Mouse (Mus musculus): ENCODE measurements around the gene Crhbp. TPM values are rescaled to one million over a fixed set of nuclear protein-coding genes. Genes with fewer than 3 reads are reported as not detected.

Gene Crhbp
- polyA plus RNA-seq, 1 experiment from 2014 or later: 8.8 TPM

DNA sequence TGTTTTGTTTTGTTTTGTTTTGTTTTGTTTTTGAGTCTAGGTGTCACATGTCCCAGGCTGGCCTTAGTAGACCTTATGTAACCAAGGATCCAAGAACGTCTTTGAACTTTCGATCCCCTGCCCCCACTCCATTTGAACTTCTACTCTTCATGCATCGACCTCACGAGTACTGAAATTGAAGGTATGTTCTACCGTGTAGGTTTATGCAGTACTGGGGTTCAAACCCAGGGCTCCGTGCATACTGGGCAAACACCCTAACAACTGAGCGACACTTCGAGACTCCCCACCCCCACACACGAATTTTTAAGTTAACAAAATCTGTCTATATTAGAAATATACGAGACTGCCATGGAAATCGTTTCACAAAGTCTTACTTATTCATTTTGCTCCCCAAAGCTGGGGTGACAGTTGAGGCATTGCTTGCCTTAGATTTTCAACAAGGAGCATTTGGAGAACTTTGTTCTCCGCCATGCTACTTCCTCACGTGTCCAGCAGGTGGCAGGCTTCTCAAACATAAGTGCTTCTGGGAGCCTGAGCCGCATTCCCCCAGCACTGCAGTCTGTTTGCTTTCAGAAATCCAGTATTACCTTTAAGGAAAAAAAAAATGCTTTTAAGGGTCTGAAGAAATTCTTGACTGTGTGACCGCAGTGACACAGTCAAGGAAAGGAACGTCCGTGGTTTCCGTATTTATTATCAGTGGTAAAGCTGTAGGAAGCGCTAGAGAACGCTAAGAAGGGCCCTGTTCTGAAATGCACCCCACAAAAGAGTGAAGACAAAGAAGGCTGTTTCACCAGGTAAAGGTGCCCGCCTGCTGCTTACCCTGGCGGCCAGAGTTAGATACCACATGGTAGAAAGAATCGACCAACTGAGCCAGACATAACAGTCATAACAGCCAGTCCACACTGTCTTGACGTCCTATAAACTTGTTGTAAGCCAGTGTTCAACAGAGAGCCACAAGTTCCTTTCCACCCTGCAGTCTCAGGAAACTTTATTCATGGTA, 54.6 kb downstream of the Crhbp start:
- Histone ChIP-seq H3K27ac (ENCODE audit: low read depth, low read length) (no peak overlapping the region), H3K9ac (replicated peaks; ENCODE audit: low read depth, low read length) (no peak overlapping the region), H3K9me3 (ENCODE audit: control insufficient read depth, low read length) (no peaks in the 10 kb centered on the region), H3K4me2 (ENCODE audit: low read depth, low read length) (0 out of 2 replicates have a peak overlapping the region, but pooled peaks have one; percentile 1), H3K4me3 (ENCODE audit: low read depth, low read length) (no peak overlapping the region), H3K27me3 (ENCODE audit: control insufficient read depth, insufficient read depth, low read length) (no peaks in the 10 kb centered on the region), H3K4me1 (ENCODE audit: control insufficient read depth, insufficient read depth, low read length) (no peaks in the 10 kb centered on the region), H3K36me3 (ENCODE audit: control insufficient read depth, insufficient read depth, low read length) (no peaks in the 10 kb centered on the region)
- 35% methylated on average over 24 of the region's 24 CpGs for WGBS
- peak; percentile 75 for ATAC-seq (ENCODE audit: low read depth)

DNA sequence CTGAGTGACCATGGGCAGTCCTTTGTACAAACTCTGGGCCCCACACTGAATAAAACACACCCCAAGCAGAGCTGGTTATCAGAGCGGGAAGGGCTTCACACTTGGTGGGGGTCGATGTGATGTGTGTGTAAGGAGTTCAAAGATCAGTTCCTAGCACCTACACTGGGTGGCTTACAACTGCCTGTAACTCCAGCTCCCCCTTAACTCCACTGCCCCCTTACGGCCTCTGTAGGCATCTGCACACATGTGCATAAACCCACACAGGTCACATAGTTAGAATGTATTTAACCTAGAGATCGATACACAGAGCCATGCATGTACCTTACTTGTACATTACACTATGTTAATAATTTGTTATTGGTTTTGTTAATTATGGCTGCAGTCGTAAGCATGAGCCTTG, 56.5 kb downstream of the Crhbp start:
- ATAC-seq (ENCODE audit: low read depth): no peak

DNA sequence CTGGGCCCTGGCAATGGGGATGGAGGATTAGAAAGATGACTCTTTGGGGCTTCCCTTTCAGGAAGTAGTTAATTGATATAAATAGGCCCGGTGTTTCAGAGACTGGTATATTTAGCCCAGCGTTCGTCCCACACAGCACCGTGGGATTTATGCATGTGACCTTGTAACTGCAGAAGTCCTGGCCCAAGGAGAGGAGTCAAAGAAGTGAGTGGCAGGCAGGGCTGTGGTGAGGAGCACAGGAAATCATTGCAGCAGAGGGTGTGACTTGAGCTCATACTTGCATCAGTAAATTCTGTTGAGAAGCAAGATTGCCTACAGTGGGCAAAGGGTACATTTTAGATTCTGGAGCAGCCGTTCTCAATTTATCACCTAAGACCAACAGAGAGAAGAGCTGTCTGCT, 62.3 kb downstream of the Crhbp start:
- Histone ChIP-seq H3K9me3 (ENCODE audit: control insufficient read depth, low read length) (no peaks in the 10 kb centered on the region), H3K27me3 (ENCODE audit: control insufficient read depth, insufficient read depth, low read length) (no peaks in the 10 kb centered on the region), H3K4me2 (ENCODE audit: low read depth, low read length) (no peak overlapping the region), H3K36me3 (ENCODE audit: control insufficient read depth, insufficient read depth, low read length) (no peaks in the 10 kb centered on the region), H3K4me3 (ENCODE audit: low read depth, low read length) (no peak overlapping the region), H3K9ac (replicated peaks; ENCODE audit: low read depth, low read length) (no peak overlapping the region), H3K27ac (ENCODE audit: low read depth, low read length) (no peak overlapping the region), H3K4me1 (ENCODE audit: control insufficient read depth, insufficient read depth, low read length) (no peaks in the 10 kb centered on the region)
- WGBS: 85% methylated on average over 5 of the region's 5 CpGs
- ATAC-seq (ENCODE audit: low read depth): no peak

More for the DNA sequence above, 56.5 kb downstream of the Crhbp start:
- Histone ChIP-seq H3K4me2 (ENCODE audit: low read depth, low read length) (no peak overlapping the region), H3K27ac (ENCODE audit: low read depth, low read length) (no peak overlapping the region), H3K9ac (replicated peaks; ENCODE audit: low read depth, low read length) (no peak overlapping the region), H3K4me3 (ENCODE audit: low read depth, low read length) (no peak overlapping the region), H3K36me3 (ENCODE audit: control insufficient read depth, insufficient read depth, low read length) (no peaks in the 10 kb centered on the region), H3K27me3 (ENCODE audit: control insufficient read depth, insufficient read depth, low read length) (no peaks in the 10 kb centered on the region), H3K4me1 (ENCODE audit: control insufficient read depth, insufficient read depth, low read length) (no peaks in the 10 kb centered on the region), H3K9me3 (ENCODE audit: control insufficient read depth, low read length) (no peaks in the 10 kb centered on the region)
- 85% methylated on average over 5 of the region's 5 CpGs for WGBS

Other genes starting within 250 kb of the Crhbp start
- 9.9 and 11.2 TPM in 2 replicates for gene Pde8b, start 194.6 kb downstream of the Crhbp start, polyA plus RNA-seq (2014; fragmentation: Nextera tagmentation; extraction: Ambion mirVana)
- gene Zbed3, start 121.3 kb downstream of the Crhbp start, polyA plus RNA-seq (2014; fragmentation: Nextera tagmentation; extraction: Ambion mirVana): 30.7 and 34.3 TPM in 2 replicates
- gene Aggf1, start 69.6 kb downstream of the Crhbp start, polyA plus RNA-seq (2014; fragmentation: Nextera tagmentation; extraction: Ambion mirVana): 31.9 and 41.9 TPM in 2 replicates
- gene S100z, start 33.8 kb upstream of the Crhbp start, polyA plus RNA-seq (2014; fragmentation: Nextera tagmentation; extraction: Ambion mirVana): not detected in 2 replicates
- not detected in 2 replicates for gene F2rl1, start 80.3 kb upstream of the Crhbp start, polyA plus RNA-seq (2014; fragmentation: Nextera tagmentation; extraction: Ambion mirVana)
- 65.2 and 74.2 TPM in 2 replicates for gene F2r, start 173.6 kb upstream of the Crhbp start, polyA plus RNA-seq (2014; fragmentation: Nextera tagmentation; extraction: Ambion mirVana)